Mouse (Mus musculus) liver, adult 2 months (tissue): ENCODE data around the gene Proser2. TPM values are rescaled to one million over a fixed set of nuclear protein-coding genes. Genes with fewer than 3 reads are reported as not detected.
"Not testable (repeated sequence)": the region's sequence is repeated elsewhere in the genome, so short reads cannot be mapped to it uniquely, and the experiment has no call there.

Experiments
- DNase-seq: peaks from one replicate; pipeline ENCODE4 v3.0.0-alpha.2; 2011; ENCODE audit warnings: low read depth, low spot score; ENCODE audit errors: extremely low read depth
- H3K27ac ChIP-seq: fragments of 200-500 bp; replicated peaks from 2 replicates; pipeline ENCODE4 v1.5.1; 2012; ENCODE audit warnings: low read depth, mild to moderate bottlenecking, control low read depth, inconsistent platforms, low read length; ENCODE audit not compliant: insufficient read depth
- H3K27me3 ChIP-seq: fragments of 200-500 bp; 2 replicates; pipeline ENCODE4 v1.6.1; 2012; ENCODE audit warnings: mild to moderate bottlenecking, moderate library complexity, low read length, inconsistent platforms; ENCODE audit not compliant: control insufficient read depth, insufficient read depth
- H3K36me3 ChIP-seq: fragments of 200-500 bp; 2 replicates; pipeline ENCODE4 v1.6.1; 2012; ENCODE audit warnings: low read length, inconsistent platforms; ENCODE audit not compliant: control insufficient read depth, insufficient read depth
- H3K4me1 ChIP-seq: fragments of 200-500 bp; 2 replicates; pipeline ENCODE4 v1.6.1; 2011; ENCODE audit warnings: low read length; ENCODE audit not compliant: control insufficient read depth, insufficient read depth
- H3K4me3 ChIP-seq: fragments of 200-500 bp; 2 replicates; pipeline ENCODE4 v1.5.1; 2011; ENCODE audit warnings: low read depth, mild to moderate bottlenecking, control low read depth, low read length, moderate library complexity; ENCODE audit not compliant: insufficient read depth
- H3K79me2 ChIP-seq: fragments of 200-500 bp; 2 replicates; pipeline ENCODE4 v1.6.1; 2012; ENCODE audit warnings: inconsistent platforms, mild to moderate bottlenecking, low read length, moderate library complexity; ENCODE audit not compliant: control insufficient read depth, insufficient read depth
- H3K9ac ChIP-seq: fragments of 200-500 bp; 2 replicates; pipeline ENCODE4 v1.6.1; 2012; ENCODE audit warnings: low read depth, mild to moderate bottlenecking, control low read depth, inconsistent platforms, low read length
- CTCF ChIP-seq: fragments of 200-500 bp; IDR thresholded peaks from 2 replicates; pipeline ENCODE4 v1.5.1; 2011; ENCODE audit warnings: low read depth, low read length, control low read depth
- POLR2A ChIP-seq: fragments of 200-500 bp; IDR thresholded peaks from 2 replicates; pipeline ENCODE4 v1.6.1; 2011; ENCODE audit warnings: low read length, control low read depth; ENCODE audit not compliant: insufficient read depth; ENCODE audit errors: extremely low read depth
- WGBS: fragments of 180-500 bp; shearing (Covaris S2); methylation state at CpG from one replicate; pipeline ENCODE4 v1.1.7; 2018; 5-methylcytosine and 5-hydroxymethylcytosine counted together
- polyA plus RNA-seq: library from polyadenylated mRNA; depleted of rRNA; stranded (reverse); fragments of >200 nt; gene quantifications from 2 replicates; pipeline ENCODE4 v1.2.3, GENCODE M21; 2012
- total RNA-seq: library from RNA; depleted of rRNA; stranded (reverse); fragments of >200 nt; gene quantifications from 2 replicates; pipeline ENCODE4 v1.2.3, GENCODE M21; 2014

Proser2 gene
- total and polyA plus RNA-seq, 2 experiments: 8.9 to 20.0 TPM

DNA sequence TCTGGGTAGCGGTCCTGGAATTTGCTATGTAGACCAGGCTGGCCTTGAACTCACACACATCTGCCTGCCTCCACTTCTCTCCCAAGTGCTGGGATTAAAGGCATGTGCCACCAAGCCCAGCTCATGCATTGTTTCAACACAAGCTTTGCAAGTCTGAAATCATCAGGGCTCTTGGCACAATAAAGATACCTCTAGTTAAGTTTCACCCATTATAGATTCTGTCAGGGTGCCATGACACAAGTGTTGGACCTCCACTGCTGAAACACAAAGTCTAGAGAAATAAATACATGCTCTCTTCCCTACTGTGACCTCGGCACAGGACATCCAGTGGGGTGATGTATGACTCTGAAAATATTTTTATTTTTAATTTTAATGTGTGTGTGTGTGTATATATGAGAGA lies 24.6 kb downstream of the Proser2 start:
- Histone ChIP-seq H3K36me3 (peaks cover 19% of the 10 kb centered on the region; the same call in 1 of the 2 replicates), H3K79me2 (no peaks in the 10 kb centered on the region; the same call in 1 of the 2 replicates), H3K27ac (peak overlapping the region; percentile 30; the same call in 1 of the 2 replicates), H3K4me3 (no peak overlapping the region), H3K9ac (no peak overlapping the region), H3K27me3 (no peaks in the 10 kb centered on the region), H3K4me1 (peaks cover 7% of the 10 kb centered on the region)
- DNase-seq: peak; percentile 98
- WGBS: 31% methylated on average over 2 of the region's 2 CpGs
- no peak for TF ChIP-seq CTCF

DNA sequence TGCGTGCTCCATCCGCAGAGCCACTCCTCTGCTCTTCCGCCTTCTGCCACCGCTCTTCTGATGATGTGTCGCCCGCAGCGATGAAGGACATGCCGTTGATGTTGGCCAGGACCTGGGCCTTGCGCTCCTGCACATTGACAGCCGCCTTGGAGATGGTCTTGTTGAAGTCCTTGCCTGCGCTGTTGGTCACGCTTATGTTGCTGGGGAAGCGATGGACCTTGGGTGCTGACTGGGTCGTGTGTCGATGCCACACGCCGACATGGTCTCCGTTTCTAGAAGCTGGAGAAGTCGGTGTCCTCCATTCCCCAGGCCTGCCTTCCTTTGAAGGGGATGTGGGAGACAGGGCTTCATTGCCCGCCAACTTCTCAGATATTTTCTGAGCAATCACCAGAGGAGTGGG lies 29.3 kb downstream of the Proser2 start:
- no peak for DNase-seq
- H3K4me1 ChIP-seq: peaks cover 4% of the 10 kb centered on the region
- H3K36me3 ChIP-seq: peaks cover 18% of the 10 kb centered on the region
- WGBS: 75% methylated on average over 20 of the region's 20 CpGs
- H3K4me3 ChIP-seq: no peak overlapping the region
- TF ChIP-seq POLR2A (no peak), CTCF (no peak)
- no peaks in the 10 kb centered on the region for H3K27me3 ChIP-seq
- H3K27ac ChIP-seq: no peak overlapping the region
- H3K79me2 ChIP-seq: no peaks in the 10 kb centered on the region
- H3K9ac ChIP-seq: no peak overlapping the region

DNA sequence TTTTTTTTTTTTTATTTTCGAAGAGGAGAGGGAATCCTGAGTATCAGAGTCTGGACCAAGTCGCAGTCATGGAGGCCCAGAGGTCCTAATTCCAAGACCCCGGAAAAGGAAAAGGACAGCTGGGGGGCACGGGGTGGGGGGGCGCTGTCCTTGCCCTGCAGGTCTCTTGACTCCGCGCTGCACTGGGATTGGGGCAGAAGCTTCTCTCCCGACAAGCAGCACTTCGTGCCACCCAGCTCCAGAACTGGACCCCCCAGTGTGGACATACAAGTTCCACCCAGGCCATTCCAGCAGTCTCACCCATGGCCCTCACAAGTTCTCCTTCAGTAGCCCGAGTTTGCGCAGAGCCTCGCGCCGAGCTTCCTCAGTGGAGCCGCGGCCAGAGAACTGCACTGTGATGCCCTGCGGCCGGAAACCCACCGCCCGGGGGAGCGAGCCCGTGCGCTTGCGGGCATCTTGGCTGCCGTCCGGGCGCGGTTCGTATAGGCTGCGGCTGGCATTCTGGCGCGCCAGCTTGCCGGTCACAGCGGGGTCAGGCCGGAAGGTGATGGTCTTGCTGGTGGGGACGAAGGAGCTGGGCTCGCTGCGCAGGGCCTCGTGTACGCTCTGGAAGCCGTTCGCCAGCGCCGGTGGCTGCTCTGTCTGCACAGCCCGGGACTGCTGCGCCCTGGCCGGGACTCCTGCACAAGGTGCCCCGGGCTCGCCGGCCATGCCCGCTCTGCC lies 29.8 kb downstream of the Proser2 start:
- H3K4me1 ChIP-seq: peaks cover 3% of the 10 kb centered on the region
- 70% methylated on average over 51 of the region's 51 CpGs for WGBS
- no peaks in the 10 kb centered on the region for H3K27me3 ChIP-seq
- H3K27ac ChIP-seq: no peak overlapping the region
- peaks cover 18% of the 10 kb centered on the region for H3K36me3 ChIP-seq
- no peak overlapping the region for H3K9ac ChIP-seq
- no peak overlapping the region for H3K4me3 ChIP-seq
- no peak for DNase-seq
- no peaks in the 10 kb centered on the region for H3K79me2 ChIP-seq
- no peak for TF ChIP-seq POLR2A

DNA sequence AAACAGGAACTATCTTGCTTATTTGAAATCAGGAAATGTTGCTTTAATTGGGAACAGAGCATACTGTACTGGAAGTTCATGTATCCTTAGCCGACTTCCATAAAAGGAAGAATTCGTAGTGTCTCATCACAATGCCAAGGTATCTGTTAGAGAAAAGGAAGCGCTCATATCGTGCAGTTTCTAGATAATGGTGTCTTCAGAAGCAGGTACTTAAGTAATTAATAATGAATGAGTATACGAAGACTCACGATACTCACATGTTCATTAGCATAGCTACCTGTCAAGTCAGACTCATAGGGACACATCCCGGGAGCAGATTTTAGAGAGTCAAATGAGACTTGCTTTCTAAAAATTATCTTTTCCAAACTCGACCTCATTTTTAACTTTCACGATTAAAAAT lies 30.6 kb downstream of the Proser2 start:
- Histone ChIP-seq H3K79me2 (no peaks in the 10 kb centered on the region), H3K36me3 (peaks cover 18% of the 10 kb centered on the region), H3K9ac (no peak overlapping the region), H3K4me3 (no peak overlapping the region), H3K4me1 (no peaks in the 10 kb centered on the region), H3K27ac (no peak overlapping the region), H3K27me3 (no peaks in the 10 kb centered on the region)
- DNase-seq: no peak
- WGBS: 85% methylated on average over 9 of the region's 9 CpGs
- TF ChIP-seq POLR2A: no peak
- TF ChIP-seq CTCF: no peak

DNA sequence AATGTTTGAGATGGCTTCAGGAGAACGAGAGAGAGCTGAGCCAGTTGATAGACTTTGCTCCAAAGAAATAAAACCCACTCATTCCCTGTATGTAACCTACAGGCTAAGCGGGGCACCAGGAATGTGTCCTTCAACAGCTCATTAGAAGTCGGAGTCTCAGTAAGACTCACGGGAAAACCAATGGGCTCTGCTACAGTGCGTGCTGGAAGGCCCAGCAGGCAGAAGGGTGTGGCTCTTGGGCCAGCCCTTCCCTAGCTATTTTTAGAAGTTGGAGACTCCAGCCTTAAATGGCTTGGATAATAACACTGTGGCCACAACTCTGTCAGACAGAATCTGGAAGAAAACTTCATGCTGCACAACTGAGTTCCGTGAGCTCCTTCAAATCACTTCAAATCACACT lies 31.1 kb downstream of the Proser2 start:
- Histone ChIP-seq H3K27me3 (no peaks in the 10 kb centered on the region), H3K36me3 (peaks cover 18% of the 10 kb centered on the region), H3K79me2 (no peaks in the 10 kb centered on the region), H3K4me1 (no peaks in the 10 kb centered on the region), H3K4me3 (no peak overlapping the region), H3K9ac (no peak overlapping the region), H3K27ac (no peak overlapping the region)
- TF ChIP-seq POLR2A (no peak), CTCF (no peak)
- 71% methylated on average over 6 of the region's 6 CpGs for WGBS
- DNase-seq: no peak

DNA sequence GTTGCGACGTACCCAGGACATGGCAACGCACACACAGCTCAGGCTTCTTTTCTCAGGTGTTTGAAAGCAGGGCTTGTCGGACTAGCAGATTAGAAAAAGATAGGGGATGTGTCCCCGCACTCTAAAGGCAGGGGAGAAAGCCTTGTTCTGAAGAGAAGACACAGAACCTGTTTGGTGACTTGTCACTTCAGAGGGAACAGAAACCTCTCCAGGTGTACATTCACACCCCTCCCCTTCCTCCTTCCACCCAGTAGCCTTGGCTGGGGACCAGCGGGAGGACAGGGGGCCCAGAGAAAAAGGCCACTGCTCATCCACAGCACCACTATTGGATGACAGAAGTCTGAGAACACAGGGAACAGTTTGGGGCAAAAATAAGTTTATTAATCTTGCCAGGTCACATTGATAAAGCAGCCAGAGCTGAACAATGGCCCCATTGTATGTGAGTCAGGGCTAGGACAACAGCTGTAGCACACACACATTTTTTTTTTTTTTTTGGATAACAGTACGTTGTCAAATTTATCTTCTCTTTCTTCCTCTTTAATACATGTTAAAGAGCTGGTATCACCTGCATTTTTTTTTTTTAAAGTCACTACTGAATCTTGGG lies 32.8 kb downstream of the Proser2 start:
- 75% methylated on average over 7 of the region's 7 CpGs for WGBS
- H3K4me3 ChIP-seq: no peak overlapping the region
- TF ChIP-seq CTCF: no peak
- H3K36me3 ChIP-seq: peaks cover 10% of the 10 kb centered on the region
- no peaks in the 10 kb centered on the region for H3K27me3 ChIP-seq
- no peaks in the 10 kb centered on the region for H3K79me2 ChIP-seq
- H3K4me1 ChIP-seq: no peaks in the 10 kb centered on the region
- no peak overlapping the region for H3K9ac ChIP-seq
- no peak for DNase-seq
- no peak overlapping the region for H3K27ac ChIP-seq

DNA sequence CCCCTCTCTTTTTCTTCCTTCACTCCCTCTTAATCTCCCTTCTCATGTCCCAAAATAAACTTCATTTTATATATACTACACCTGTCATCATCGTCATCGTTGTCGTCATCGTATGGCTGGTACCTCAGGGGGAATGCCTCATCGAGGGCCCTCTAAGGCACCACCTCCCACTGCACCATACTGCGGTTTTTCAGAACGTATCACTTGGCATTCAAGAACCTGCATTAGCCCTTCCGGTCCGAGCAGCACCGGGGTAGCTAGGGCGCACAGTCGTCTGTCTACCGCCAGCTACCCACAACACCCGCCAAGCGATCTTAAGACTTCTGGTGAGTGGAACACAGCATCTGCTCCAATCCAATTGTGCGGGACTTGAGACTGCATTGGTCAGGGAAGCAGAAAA lies 40.1 kb downstream of the Proser2 start:
- H3K4me1 ChIP-seq, H3K27me3 ChIP-seq, H3K36me3 ChIP-seq, H3K4me3 ChIP-seq, DNase-seq, H3K9ac ChIP-seq, H3K27ac ChIP-seq, H3K79me2 ChIP-seq: not testable (repeated sequence)
- WGBS: 84% methylated on average over 16 of the region's 16 CpGs
